Mouse (Mus musculus) stomach, postnatal 0 days (tissue): ENCODE measurements around the gene Ankrd40.

ENCODE experiments used
- CTCF ChIP-seq: IDR thresholded peaks from 2 replicates; pipeline ENCODE4 v1.5.1; 2016; ENCODE audit warnings: antibody characterized with exemption, low read depth, mild to moderate bottlenecking, moderate library complexity
- EP300 ChIP-seq: optimal IDR thresholded peaks from 2 replicates; pipeline ENCODE3; 2016; ENCODE audit warnings: antibody characterized with exemption

- TF ChIP-seq CTCF, result no peak
- no peak for TF ChIP-seq EP300
These were observed 4.4 kb upstream of the Ankrd40 start for GRCm38 (mm10) chr11:94323271-94323925.
